Mouse (Mus musculus): Measurements from ENCODE around the gene Krt80. TPM values are rescaled to one million over a fixed set of nuclear protein-coding genes. Genes with fewer than 3 reads are reported as not detected.

Krt80 gene
- polyA plus RNA-seq, 1 experiment from 2014 or later: 33.5 TPM

GRCm38 (mm10) chr15:101392251-101392650 is 22.3 kb upstream of the Krt80 start:
- 86% methylated on average over 5 of the region's 5 CpGs for WGBS
- Histone ChIP-seq H3K4me3 (replicated peaks) (no peak overlapping the region), H3K36me3 (no peaks in the 10 kb centered on the region), H3K9me3 (replicated peaks) (no peaks in the 10 kb centered on the region), H3K4me1 (0 out of 2 replicates have a peak, but pooled peaks cover 7% of the 10 kb centered on the region), H3K27ac (replicated peaks) (no peak overlapping the region), H3K9ac (no peak overlapping the region), H3K4me2 (replicated peaks) (no peak overlapping the region), H3K27me3 (no peaks in the 10 kb centered on the region)
- no peak for ATAC-seq (ENCODE audit: insufficient number of reproducible peaks, low FRiP score, low TSS enrichment, low read depth)

GRCm38 (mm10) chr15:101390203-101390602 is 20.2 kb upstream of the Krt80 start:
- Histone ChIP-seq H3K4me3 (replicated peaks) (no peak overlapping the region), H3K4me1 (0 out of 2 replicates have a peak, but pooled peaks cover 7% of the 10 kb centered on the region), H3K27ac (replicated peaks) (no peak overlapping the region), H3K4me2 (replicated peaks) (no peak overlapping the region), H3K9me3 (replicated peaks) (no peaks in the 10 kb centered on the region), H3K27me3 (no peaks in the 10 kb centered on the region), H3K9ac (no peak overlapping the region), H3K36me3 (no peaks in the 10 kb centered on the region)
- no peak for ATAC-seq (ENCODE audit: insufficient number of reproducible peaks, low FRiP score, low TSS enrichment, low read depth)
- 86% methylated on average over 5 of the region's 5 CpGs for WGBS

- Histone ChIP-seq H3K4me2 (replicated peaks) (no peak overlapping the region), H3K9ac (no peak overlapping the region), H3K36me3 (no peaks in the 10 kb centered on the region), H3K27me3 (no peaks in the 10 kb centered on the region), H3K4me3 (replicated peaks) (no peak overlapping the region), H3K4me1 (0 out of 2 replicates have a peak, but pooled peaks cover 7% of the 10 kb centered on the region), H3K9me3 (replicated peaks) (no peaks in the 10 kb centered on the region), H3K27ac (replicated peaks) (no peak overlapping the region)
- 41% methylated on average over 5 of the region's 5 CpGs for WGBS
- no peak for ATAC-seq (ENCODE audit: insufficient number of reproducible peaks, low FRiP score, low TSS enrichment, low read depth)
These were observed 18.1 kb upstream of the Krt80 start for GRCm38 (mm10) chr15:101388034-101388541.

GRCm38 (mm10) chr15:101387176-101387575 is 17.2 kb upstream of the Krt80 start:
- WGBS: 67% methylated on average over 3 of the region's 3 CpGs
- Histone ChIP-seq H3K9me3 (replicated peaks) (no peaks in the 10 kb centered on the region), H3K9ac (no peak overlapping the region), H3K4me1 (0 out of 2 replicates have a peak, but pooled peaks cover 7% of the 10 kb centered on the region), H3K4me2 (replicated peaks) (no peak overlapping the region), H3K4me3 (replicated peaks) (no peak overlapping the region), H3K27me3 (no peaks in the 10 kb centered on the region), H3K27ac (replicated peaks) (no peak overlapping the region), H3K36me3 (no peaks in the 10 kb centered on the region)
- 0 out of 2 replicates have a peak, but pooled peaks have one; percentile 11 for ATAC-seq (ENCODE audit: insufficient number of reproducible peaks, low FRiP score, low TSS enrichment, low read depth)

DNA sequence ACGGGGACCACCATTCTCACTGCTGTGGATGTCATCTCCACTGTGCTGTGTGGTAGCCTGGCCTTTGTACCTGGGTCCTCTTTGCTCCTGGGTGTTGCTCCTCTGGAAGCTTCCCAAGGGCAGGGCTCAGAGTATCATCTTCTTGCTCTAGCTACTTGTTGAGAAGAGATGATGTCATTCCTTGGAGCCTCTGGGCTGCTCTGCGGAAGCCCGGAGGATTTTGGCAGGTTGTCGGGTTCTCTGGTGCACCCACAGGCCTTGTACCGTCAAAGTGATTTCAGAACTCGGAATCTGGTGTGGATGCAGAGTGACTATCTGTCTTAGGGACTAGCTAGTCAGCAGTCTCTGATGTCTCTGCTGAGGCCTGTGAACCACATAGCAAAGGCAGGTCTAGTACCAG is 15.1 kb upstream of the Krt80 start:
- Histone ChIP-seq H3K4me3 (replicated peaks) (no peak overlapping the region), H3K27ac (replicated peaks) (no peak overlapping the region), H3K9ac (no peak overlapping the region), H3K4me2 (replicated peaks) (no peak overlapping the region), H3K36me3 (no peaks in the 10 kb centered on the region), H3K4me1 (0 out of 2 replicates have a peak, but pooled peaks cover 7% of the 10 kb centered on the region), H3K27me3 (no peaks in the 10 kb centered on the region), H3K9me3 (replicated peaks) (no peaks in the 10 kb centered on the region)
- no peak for ATAC-seq (ENCODE audit: insufficient number of reproducible peaks, low FRiP score, low TSS enrichment, low read depth)
- 69% methylated on average over 6 of the region's 6 CpGs for WGBS

DNA sequence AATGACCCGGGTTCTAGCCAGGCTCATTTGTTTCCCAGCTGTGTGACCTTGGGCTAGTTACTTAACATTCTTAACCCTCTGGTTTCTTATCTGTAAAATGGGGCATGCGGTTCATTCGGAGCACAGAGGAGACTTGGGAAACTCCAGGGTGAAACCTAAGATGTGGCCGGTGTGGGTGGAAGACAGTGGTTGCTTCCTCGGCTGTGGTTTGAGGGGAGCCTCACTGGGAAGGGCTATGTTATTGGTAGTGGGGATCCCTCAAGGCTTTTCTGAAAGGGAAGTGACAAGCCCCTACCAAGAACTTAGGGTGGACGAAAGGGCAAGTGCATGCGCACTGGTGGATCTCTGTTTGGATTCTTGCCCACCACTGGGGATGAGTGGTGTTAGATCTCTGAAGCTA is 14.6 kb upstream of the Krt80 start:
- no peak overlapping the region for H3K4me3 ChIP-seq (replicated peaks)
- no peak for ATAC-seq (ENCODE audit: insufficient number of reproducible peaks, low FRiP score, low TSS enrichment, low read depth)
- WGBS: 71% methylated on average over 7 of the region's 7 CpGs
- no peaks in the 10 kb centered on the region for H3K9me3 ChIP-seq (replicated peaks)
- H3K9ac ChIP-seq: no peak overlapping the region
- H3K27me3 ChIP-seq: no peaks in the 10 kb centered on the region
- H3K4me2 ChIP-seq (replicated peaks): no peak overlapping the region
- no peak overlapping the region for H3K27ac ChIP-seq (replicated peaks)
- H3K4me1 ChIP-seq: 0 out of 2 replicates have a peak, but pooled peaks cover 7% of the 10 kb centered on the region
- H3K36me3 ChIP-seq: no peaks in the 10 kb centered on the region

- no peaks in the 10 kb centered on the region for H3K36me3 ChIP-seq
- no peak overlapping the region for H3K9ac ChIP-seq
- WGBS: 52% methylated on average over 11 of the region's 11 CpGs
- ATAC-seq (ENCODE audit: insufficient number of reproducible peaks, low FRiP score, low TSS enrichment, low read depth): no peak
- H3K9me3 ChIP-seq (replicated peaks): no peaks in the 10 kb centered on the region
- H3K27ac ChIP-seq (replicated peaks): no peak overlapping the region
- no peak overlapping the region for H3K4me3 ChIP-seq (replicated peaks)
- H3K4me2 ChIP-seq (replicated peaks): no peak overlapping the region
- no peaks in the 10 kb centered on the region for H3K27me3 ChIP-seq
- no peaks in the 10 kb centered on the region for H3K4me1 ChIP-seq
These were observed 12.8 kb upstream of the Krt80 start for GRCm38 (mm10) chr15:101382811-101383210.

- H3K4me3 ChIP-seq (replicated peaks): no peak overlapping the region
- no peaks in the 10 kb centered on the region for H3K9me3 ChIP-seq (replicated peaks)
- WGBS: 58% methylated on average over 9 of the region's 9 CpGs
- no peaks in the 10 kb centered on the region for H3K36me3 ChIP-seq
- ATAC-seq (ENCODE audit: insufficient number of reproducible peaks, low FRiP score, low TSS enrichment, low read depth): no peak
- H3K4me2 ChIP-seq (replicated peaks): no peak overlapping the region
- no peaks in the 10 kb centered on the region for H3K27me3 ChIP-seq
- H3K4me1 ChIP-seq: no peaks in the 10 kb centered on the region
- no peak overlapping the region for H3K9ac ChIP-seq
- H3K27ac ChIP-seq (replicated peaks): no peak overlapping the region
These were observed 11.8 kb upstream of the Krt80 start for GRCm38 (mm10) chr15:101381758-101382157.

DNA sequence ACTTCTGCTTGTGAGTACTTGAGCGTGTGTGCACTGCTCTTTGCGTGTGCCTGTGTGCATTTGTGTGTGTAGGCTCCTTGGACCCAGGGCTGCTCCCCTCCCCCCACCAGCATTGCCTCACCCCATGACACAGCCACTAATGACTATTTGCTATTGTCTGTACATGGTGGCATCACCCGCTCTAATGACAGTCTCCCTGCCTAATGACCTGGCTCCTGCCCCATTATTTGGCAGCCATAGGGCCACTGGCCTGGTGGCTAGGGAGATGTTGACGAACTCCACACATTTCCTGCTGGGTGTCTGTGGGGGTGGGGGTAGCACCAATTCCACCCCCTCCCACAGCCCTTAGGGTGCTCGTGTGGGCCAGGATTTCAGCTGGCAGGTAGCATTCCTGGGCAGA is 8.7 kb upstream of the Krt80 start:
- H3K4me2 ChIP-seq (replicated peaks): no peak overlapping the region
- no peak overlapping the region for H3K4me3 ChIP-seq (replicated peaks)
- 78% methylated on average over 5 of the region's 5 CpGs for WGBS
- peaks cover 17% of the 10 kb centered on the region for H3K4me1 ChIP-seq
- ATAC-seq (ENCODE audit: insufficient number of reproducible peaks, low FRiP score, low TSS enrichment, low read depth): no peak
- H3K9ac ChIP-seq: no peak overlapping the region
- H3K9me3 ChIP-seq (replicated peaks): no peaks in the 10 kb centered on the region
- no peaks in the 10 kb centered on the region for H3K36me3 ChIP-seq
- H3K27me3 ChIP-seq: no peaks in the 10 kb centered on the region
- no peak overlapping the region for H3K27ac ChIP-seq (replicated peaks)

- no peak overlapping the region for H3K9ac ChIP-seq
- H3K27ac ChIP-seq (replicated peaks): no peak overlapping the region
- no peaks in the 10 kb centered on the region for H3K9me3 ChIP-seq (replicated peaks)
- 68% methylated on average over 5 of the region's 5 CpGs for WGBS
- H3K27me3 ChIP-seq: no peaks in the 10 kb centered on the region
- H3K36me3 ChIP-seq: no peaks in the 10 kb centered on the region
- H3K4me1 ChIP-seq: peaks cover 28% of the 10 kb centered on the region
- no peak overlapping the region for H3K4me2 ChIP-seq (replicated peaks)
- no peak overlapping the region for H3K4me3 ChIP-seq (replicated peaks)
- ATAC-seq (ENCODE audit: insufficient number of reproducible peaks, low FRiP score, low TSS enrichment, low read depth): no peak
These were observed 6.8 kb upstream of the Krt80 start for GRCm38 (mm10) chr15:101376776-101377061.

- H3K9me3 ChIP-seq (replicated peaks): no peaks in the 10 kb centered on the region
- no peak overlapping the region for H3K4me3 ChIP-seq (replicated peaks)
- H3K27ac ChIP-seq (replicated peaks): no peak overlapping the region
- H3K9ac ChIP-seq: no peak overlapping the region
- WGBS: 79% methylated on average over 6 of the region's 6 CpGs
- no peak overlapping the region for H3K4me2 ChIP-seq (replicated peaks)
- no peaks in the 10 kb centered on the region for H3K27me3 ChIP-seq
- no peak for ATAC-seq (ENCODE audit: insufficient number of reproducible peaks, low FRiP score, low TSS enrichment, low read depth)
- H3K4me1 ChIP-seq: peaks cover 28% of the 10 kb centered on the region
- H3K36me3 ChIP-seq: no peaks in the 10 kb centered on the region
These were observed 6.2 kb upstream of the Krt80 start for GRCm38 (mm10) chr15:101375956-101376775.

- H3K4me2 ChIP-seq (replicated peaks): no peak overlapping the region
- H3K36me3 ChIP-seq: no peaks in the 10 kb centered on the region
- H3K27me3 ChIP-seq: no peaks in the 10 kb centered on the region
- peaks cover 41% of the 10 kb centered on the region for H3K4me1 ChIP-seq
- H3K9ac ChIP-seq: no peak overlapping the region
- H3K4me3 ChIP-seq (replicated peaks): no peak overlapping the region
- H3K27ac ChIP-seq (replicated peaks): no peak overlapping the region; the same call in 1 of the 2 replicates
- ATAC-seq (ENCODE audit: insufficient number of reproducible peaks, low FRiP score, low TSS enrichment, low read depth): no peak
- 27% methylated on average over 4 of the region's 4 CpGs for WGBS
- no peaks in the 10 kb centered on the region for H3K9me3 ChIP-seq (replicated peaks)
These were observed 4.9 kb upstream of the Krt80 start for GRCm38 (mm10) chr15:101374879-101375278.

All from embryonic facial prominence, embryonic 15.5 days (tissue).